Mouse (Mus musculus) erythroblast, embryonic 14.5 days (primary cell): ENCODE results near the gene Rab4b.

ENCODE experiments used
- GATA1 ChIP-seq: IDR thresholded peaks from 2 replicates; pipeline ENCODE4 v1.6.1; 2012; ENCODE audit warnings: low read length, inconsistent platforms, mixed read lengths
- TAL1 ChIP-seq: IDR thresholded peaks from 3 replicates; pipeline ENCODE4 v1.6.1; 2012; ENCODE audit warnings: low read length, inconsistent platforms, mixed read lengths

GRCm38 (mm10) chr7:27174896-27175295, 3.8 kb downstream of the Rab4b start:
- TF ChIP-seq GATA1 (no peak), TAL1 (no peak)
